Mouse (Mus musculus): ENCODE results near the gene Ghr.

Ghr gene

DNA sequence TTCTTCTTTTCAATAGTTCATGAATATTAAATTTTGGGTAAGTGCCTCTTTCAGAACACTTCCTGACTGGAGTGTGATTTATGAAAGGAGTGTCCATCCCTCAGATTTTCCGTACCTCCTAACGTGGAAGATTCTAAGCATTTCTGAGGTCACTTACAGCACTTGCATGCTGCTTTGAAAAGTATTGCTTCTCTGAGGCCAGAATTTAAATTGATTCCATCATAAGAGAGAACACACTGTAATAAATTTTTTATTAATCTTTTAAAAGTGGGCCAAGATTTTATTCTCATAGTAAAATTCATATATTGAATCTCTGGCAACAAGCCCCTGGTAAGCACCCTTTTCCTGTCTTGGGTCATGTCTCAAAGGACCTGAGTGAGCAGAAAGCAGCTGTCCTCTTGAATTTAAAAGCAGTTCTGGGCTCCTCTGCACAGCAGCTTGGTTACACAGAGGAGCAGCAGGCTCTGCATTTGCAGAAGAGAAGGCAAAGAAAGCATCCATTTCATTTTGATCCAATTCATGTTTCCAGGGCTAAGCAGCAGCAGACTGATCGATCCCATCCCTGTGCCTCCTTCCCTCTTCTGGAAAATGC lies 46.9 kb downstream of the Ghr start:
- DNase-seq (ENCODE audit: low spot score in 2 of 2): no peak

DNA sequence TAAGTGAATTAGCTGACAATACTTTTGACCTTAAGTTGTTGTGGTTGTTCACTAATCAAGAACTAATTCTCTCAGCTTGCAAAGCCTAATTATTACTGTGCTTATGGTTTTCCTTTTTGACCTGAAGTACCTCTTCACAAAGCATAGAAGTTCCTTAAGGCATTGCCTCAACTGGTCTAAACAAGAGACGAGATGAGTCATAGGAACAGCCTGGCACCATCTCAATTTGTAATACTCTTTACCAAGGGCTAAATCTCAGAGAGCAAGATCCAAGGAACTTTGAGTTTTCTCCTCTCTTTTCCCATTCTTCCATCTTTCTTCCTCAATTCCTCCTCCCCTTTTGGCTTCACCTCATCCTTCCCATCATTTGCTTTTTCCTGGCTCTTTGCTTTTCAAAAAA lies 69.3 kb downstream of the Ghr start:
- no peak for DNase-seq (ENCODE audit: low spot score in 2 of 2)

DNA sequence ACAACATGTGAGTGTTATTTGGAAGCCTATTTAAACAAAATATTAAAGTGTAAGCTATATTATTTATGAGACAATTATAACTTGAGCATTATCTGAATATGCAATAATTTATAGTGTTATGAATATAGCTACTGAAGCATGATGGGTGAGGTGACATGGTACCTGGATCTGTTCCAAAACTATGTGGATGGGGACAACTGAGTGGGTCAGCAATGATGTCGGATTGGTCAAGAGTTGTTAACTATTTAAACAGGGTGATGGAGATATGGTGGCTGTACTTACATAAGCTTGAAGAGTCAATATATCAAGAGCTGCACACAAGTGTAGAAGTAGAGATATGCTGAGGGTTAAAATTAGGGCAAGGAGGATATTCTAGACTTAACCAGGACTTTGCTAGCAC lies 70.9 kb downstream of the Ghr start:
- DNase-seq (ENCODE audit: low spot score in 2 of 2): no peak

DNA sequence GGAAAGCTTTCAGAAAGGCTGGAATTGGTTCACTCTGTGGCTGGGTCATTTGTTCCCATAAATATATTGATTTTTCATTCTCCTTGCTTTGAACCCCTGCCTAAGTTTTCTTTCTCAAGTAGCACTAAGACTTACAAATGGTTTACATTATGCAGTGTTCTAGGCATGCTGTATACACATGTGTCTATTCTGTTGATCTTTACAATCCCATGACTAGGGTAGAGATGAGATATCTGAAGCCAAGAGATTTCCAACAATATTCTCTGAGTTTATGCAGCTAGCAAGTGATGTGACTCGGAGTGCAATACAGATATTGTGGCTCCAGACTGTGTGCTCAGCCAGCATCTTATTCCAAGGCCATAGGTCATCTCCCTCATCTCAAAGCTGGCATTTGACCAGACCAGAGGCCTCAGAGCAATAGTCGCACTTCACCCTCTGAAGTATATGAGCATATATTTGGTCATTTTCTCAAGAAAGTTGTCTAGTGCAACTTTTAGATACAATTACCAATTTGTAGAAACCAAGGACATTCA lies 71.6 kb downstream of the Ghr start:
- no peak for DNase-seq (ENCODE audit: low spot score in 2 of 2)

DNA sequence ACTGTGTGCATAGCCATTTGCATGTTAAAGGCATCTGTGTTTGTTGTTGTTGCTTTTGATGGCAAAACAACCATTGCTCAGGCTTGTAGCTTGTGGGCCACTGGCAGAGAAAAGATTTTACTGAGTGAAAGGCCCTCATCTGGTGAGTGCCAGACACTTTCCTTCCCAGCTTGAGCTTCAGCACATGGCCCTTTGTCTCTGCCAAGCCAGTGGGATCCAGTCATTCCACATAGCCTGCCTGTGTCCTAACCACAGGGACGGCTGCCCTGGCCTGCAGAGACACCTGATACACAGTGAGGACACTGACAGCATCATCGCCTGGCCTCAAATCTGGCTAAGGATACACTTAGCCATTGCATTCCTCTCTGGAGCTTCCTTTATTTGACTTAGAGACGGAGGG lies 74.2 kb downstream of the Ghr start:
- no peak for DNase-seq (ENCODE audit: low spot score in 2 of 2)

DNA sequence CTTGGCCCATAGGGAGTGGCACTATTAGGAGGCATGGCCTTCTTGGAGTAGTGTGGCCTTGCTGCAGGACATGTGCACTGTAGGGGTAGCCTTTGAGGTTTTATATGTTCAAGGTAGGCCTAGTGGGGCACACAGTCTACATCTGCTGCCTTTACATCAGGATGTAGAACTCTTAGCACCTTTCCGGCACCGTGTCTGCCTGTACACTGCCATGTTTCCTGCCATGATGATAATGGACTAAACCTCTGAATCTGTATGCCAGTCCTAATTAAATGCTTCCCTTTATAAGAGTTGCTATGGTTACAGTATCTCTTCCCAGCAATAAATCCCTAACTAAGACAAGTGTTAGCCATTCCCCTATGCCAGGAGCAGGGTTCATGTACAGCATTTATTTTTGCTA lies 76.0 kb downstream of the Ghr start:
- no peak for DNase-seq (ENCODE audit: low spot score in 2 of 2)

DNA sequence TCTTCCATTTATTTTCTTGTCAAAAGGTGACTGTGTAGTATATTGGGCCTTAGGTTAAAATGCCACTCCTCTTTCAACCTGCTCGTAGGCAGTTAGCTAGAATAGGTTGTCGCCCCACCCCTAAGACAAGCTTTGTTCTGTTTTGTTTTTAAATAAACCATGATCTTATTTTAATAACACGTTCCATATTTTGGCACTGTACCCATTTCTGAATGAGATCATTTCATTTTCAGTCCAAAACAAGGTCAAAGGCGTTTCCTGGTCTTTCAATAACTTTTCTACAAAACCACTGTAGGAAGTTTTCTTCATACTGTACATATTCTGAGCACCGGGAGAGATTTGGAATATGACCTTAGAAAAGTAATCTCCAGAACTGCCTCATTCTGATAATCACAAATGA lies 78.6 kb downstream of the Ghr start:
- DNase-seq (ENCODE audit: low spot score in 2 of 2): no peak

DNA sequence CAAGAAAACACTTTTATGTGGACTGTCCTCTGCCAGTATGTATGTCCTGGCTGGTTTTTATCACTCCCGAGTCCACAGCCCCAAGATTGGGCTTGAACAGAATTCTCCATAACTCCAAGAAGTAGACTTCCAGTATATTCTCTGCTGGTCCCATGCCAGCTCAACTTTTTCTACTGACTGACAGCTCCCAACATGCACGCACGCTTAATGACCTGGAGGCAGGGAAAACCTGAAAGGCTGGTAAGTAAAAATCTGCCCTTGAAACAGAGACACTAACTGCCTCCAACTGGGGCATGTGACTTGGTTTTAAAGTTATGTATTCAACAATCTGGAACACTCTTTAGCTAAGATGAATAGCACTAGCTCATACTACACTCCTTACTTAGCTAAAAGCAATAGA lies 81.6 kb downstream of the Ghr start:
- DNase-seq (ENCODE audit: low spot score in 2 of 2): no peak

GRCm38 (mm10) chr15:3499020-3499419 lies 84.3 kb downstream of the Ghr start:
- no peak for DNase-seq (ENCODE audit: low spot score in 2 of 2)

- DNase-seq (ENCODE audit: low spot score in 2 of 2): no peak
Observed at GRCm38 (mm10) chr15:3497946-3498580, 85.2 kb downstream of the Ghr start.

- no peak for DNase-seq (ENCODE audit: low spot score in 2 of 2)
Observed at GRCm38 (mm10) chr15:3490868-3491267, 92.4 kb downstream of the Ghr start.

- DNase-seq (ENCODE audit: low spot score in 2 of 2): no peak
Observed at GRCm38 (mm10) chr15:3490011-3490410, 93.3 kb downstream of the Ghr start.

- no peak for DNase-seq (ENCODE audit: low spot score in 2 of 2)
Observed at GRCm38 (mm10) chr15:3489180-3489579, 94.1 kb downstream of the Ghr start.

- no peak for DNase-seq (ENCODE audit: low spot score in 2 of 2)
Observed at GRCm38 (mm10) chr15:3488601-3489000, 94.7 kb downstream of the Ghr start.

DNA sequence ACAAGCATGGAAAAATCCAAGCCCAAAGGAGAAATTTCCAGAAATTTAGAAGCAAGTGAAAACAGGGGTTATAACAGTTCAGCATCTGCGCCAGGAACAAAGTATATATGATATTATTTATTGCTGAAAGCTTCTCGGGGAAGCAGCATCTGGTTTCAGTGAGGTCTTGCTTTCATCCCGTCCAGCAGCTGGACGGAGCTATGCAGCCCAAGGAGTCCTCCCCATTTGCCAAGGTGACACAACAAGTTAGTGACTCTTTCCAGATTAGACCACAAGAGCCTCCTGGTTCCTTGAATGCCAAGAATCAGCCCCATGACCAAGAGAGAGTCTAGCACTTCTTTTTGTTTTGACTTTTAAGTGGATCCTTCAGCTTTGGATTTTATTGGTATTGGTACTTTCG lies 96.6 kb downstream of the Ghr start:
- no peak for DNase-seq (ENCODE audit: low spot score in 2 of 2)

DNA sequence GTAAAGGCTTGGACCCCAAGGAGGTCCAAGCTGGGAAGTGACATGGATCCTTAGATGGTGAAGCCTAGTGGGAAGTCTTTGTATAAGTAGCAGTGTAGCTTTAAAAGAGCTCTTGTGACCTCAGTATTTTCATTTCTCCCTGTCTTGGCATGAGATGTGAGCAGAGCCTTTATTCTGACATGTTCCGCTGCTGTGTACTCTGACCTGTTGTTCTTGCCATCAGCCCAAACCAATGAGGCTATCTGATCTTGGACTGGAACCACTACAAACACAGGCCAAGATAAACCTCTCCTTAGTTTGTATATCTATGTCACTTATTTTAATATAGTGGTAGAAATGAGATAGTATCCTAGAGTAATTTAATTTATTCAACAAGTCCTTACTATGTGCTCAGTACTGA lies 97.9 kb downstream of the Ghr start:
- DNase-seq (ENCODE audit: low spot score in 2 of 2): no peak

GRCm38 (mm10) chr15:3483451-3483850 lies 99.8 kb downstream of the Ghr start:
- DNase-seq (ENCODE audit: low spot score in 2 of 2): no peak

DNA sequence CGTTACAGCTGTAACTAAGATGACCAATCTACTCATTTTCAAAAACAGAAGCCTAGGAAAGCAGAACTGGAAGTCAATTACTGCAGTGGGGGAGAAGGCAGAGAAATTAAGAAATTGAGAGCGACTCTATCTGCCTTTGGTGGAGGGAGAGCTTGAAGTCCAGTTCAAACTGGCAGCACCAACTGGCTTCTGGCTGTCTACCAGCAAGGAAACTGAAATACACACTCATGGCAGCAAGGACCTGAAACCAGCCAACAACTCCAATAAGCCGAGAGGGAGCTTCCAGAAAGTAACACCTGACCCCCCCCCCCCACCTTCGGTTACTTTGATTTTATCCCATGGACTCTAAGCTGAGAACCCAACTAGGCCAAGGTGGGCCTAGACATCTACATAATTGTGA lies 114.1 kb downstream of the Ghr start:
- DNase-seq (ENCODE audit: low spot score in 2 of 2): no peak

DNA sequence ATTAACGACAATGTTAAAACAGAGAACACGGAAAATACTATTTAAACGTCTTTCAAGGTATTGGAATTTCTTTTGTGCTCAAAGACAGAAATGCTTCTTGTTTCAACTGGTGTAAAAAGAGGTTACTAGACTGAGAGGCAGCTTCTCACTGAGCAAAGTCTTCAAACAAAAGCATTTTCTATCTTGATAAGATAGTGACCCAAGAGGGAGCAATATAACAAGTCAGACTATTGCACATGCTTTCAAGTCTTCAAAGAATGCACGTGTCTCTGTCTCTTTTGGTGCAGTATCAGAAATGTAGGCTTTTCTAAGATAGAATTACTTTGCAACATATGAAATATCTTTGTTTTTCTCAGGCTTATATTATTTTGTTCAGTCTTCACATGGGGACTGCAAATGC lies 116.7 kb downstream of the Ghr start:
- DNase-seq (ENCODE audit: low spot score in 2 of 2): no peak

DNA sequence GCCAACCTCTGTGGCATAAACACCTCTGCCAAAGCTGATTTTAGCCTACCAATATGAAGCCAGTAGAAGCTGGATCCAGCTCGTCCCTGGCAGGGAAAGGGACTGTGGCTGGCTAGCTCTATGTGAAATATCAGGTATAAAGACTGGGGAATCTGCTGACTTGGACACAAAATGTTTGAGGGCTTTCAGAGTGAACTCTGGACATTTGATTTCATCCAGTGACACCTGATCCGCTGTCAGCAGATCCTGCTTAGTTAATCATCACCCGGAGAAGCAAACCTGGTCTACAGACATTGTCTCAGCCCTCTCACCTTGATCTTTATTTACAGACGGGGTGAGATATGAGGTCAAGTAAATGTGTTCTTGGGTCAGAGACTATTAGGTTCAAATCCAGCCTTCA lies 118.5 kb downstream of the Ghr start:
- no peak for DNase-seq (ENCODE audit: low spot score in 2 of 2)

DNA sequence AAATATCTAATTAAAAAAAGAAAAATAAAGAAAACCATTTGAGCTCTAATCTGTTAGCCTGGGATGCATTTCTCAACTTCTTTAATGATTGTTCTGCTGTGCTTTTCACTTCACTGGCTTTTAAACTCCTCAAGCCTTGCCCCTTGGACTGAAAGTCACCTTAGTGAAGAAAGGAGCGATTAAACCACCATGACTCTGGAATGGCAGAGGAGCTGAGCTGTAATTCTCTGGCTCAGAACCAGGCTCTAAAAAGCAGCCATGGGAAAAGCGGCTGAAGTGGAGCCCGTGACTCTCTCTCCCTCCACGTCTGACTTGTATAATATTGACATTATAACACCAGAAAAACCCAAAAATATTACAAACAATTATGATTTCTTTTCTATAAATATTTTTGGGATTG lies 126.7 kb downstream of the Ghr start:
- DNase-seq (ENCODE audit: low spot score in 2 of 2): no peak

- no peak for DNase-seq (ENCODE audit: low spot score in 2 of 2)
Observed at GRCm38 (mm10) chr15:3455572-3455971, 127.7 kb downstream of the Ghr start.

DNA sequence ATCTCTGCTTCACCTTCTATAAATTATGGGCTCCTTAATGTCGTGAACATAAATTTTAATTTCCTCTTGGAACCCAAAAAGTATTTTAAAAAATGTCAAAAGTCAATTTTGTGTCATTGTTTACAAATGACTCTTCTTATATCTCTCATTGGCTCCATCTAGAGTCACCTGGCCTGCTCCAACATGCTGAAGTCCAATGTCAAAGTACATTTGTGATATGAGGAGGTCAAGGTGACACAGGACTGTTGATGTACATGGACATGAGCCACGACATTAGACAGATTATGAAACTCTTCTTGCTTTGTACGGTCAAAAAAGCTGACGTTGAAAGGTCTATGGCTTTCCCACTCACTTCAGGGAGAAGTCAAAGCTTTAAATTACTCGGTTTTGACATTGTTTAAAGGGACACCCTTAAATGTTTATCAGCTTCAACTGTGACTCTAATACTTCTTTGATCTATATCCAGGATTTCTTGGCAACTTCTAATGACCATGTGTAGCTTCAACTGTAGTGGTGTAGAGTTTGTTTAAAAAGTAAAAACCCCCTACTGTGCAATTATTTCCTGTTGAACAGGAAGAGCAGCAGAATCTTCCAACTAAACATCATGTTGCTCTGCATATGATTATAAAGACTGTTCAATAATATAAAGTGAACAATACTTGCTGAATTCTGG lies 131.1 kb downstream of the Ghr start:
- no peak for DNase-seq (ENCODE audit: low spot score in 2 of 2)
